Mouse (Mus musculus): ENCODE results near the gene Iqcd. TPM values are rescaled to one million over a fixed set of nuclear protein-coding genes. Genes with fewer than 3 reads are reported as not detected.
A peak's percentile ranks its signal among the peaks of the same experiment; 100 is the strongest.

Iqcd gene
- total RNA-seq, 2 experiments from 2014 or later, result 1.00 to 1.2 TPM

DNA sequence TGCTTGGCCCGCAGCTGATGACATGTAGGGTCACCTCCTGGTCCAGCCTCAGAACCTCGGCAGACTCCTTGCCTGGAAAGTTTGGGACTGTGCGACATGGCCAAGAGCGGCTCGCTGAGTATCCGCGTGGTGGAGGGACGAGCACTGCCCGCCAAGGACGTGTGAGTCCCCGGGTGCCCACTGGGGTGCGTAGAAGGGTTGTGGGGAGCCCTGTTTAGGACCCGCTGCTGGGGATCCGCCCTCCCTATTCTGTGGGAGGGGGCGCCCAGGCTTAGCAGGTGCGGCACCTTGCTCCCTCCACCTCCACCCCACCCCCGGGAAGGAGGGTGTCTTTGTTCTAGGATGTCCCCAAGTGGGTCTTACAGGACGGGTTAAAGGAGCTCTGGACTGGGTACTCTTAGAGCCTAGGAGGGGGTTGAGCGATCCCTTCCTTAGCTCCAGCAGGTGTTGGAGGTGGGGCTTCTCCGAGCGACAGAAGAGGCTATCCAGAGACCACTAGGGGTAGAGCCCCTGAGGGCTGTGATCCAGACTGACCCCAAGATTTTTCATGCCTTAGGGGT, 60.6 kb downstream of the Iqcd start:
- no peak; the same call in 1 of the 2 replicates for TF ChIP-seq CTCF (conservative IDR thresholded peaks at IDR 0.05)
- H3K27ac ChIP-seq, result peak overlapping the region; percentile 86
- peak in 1 of 2 experiments; percentile 41 for DNase-seq (ENCODE audit: low spot score in 2 of 2)
- H3K4me3 ChIP-seq, result peak overlapping the region; percentile 71

DNA sequence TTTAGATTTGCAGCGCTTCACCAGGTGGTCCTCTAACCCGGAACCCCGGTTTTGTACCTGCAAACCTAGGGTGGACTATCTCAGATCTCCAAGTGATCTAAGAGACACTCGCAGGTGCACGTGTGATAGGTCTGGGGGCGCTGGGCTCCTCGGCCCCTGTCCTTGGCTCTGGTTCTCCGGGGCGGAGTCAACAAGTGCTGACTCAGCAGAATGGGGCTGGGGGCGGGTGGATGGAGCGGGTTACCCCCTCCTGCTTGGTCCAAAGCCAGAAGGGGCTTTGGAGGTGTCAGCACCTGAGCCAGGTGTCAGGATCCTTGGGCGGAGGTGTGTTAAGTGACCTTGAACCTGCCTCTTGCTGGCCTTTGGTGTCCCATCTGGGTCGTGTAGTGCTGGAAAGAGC, 61.1 kb downstream of the Iqcd start:
- Histone ChIP-seq H3K27ac (peak overlapping the region; percentile 86), H3K4me3 (peak overlapping the region; percentile 71)
- DNase-seq (ENCODE audit: low spot score in 2 of 2), result no peak
- TF ChIP-seq CTCF (conservative IDR thresholded peaks at IDR 0.05), result no peak

DNA sequence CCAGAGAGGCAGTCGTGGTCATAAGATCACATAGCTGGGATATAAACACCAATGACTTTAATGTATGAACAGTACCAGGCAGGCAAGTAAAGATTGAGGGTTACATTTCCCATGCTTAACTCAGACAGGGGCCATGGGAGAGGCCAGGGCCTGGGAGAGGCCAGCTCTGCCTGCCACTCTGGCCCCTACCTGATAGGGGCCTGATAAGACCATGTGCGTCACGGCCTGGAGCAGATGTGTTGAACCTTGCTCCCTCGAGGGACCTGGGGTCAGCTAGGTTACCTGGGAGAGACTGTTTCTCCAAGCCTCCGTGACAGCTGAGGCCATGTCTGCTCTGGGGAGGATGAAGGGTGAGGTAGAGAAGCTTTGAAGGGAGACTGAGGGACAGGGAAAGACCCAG, 62.4 kb downstream of the Iqcd start:
- DNase-seq (ENCODE audit: low spot score in 2 of 2), result no peak
- H3K27ac ChIP-seq, result peak overlapping the region; percentile 86
- no peak for TF ChIP-seq CTCF (conservative IDR thresholded peaks at IDR 0.05)
- peak overlapping the region; percentile 71 for H3K4me3 ChIP-seq

DNA sequence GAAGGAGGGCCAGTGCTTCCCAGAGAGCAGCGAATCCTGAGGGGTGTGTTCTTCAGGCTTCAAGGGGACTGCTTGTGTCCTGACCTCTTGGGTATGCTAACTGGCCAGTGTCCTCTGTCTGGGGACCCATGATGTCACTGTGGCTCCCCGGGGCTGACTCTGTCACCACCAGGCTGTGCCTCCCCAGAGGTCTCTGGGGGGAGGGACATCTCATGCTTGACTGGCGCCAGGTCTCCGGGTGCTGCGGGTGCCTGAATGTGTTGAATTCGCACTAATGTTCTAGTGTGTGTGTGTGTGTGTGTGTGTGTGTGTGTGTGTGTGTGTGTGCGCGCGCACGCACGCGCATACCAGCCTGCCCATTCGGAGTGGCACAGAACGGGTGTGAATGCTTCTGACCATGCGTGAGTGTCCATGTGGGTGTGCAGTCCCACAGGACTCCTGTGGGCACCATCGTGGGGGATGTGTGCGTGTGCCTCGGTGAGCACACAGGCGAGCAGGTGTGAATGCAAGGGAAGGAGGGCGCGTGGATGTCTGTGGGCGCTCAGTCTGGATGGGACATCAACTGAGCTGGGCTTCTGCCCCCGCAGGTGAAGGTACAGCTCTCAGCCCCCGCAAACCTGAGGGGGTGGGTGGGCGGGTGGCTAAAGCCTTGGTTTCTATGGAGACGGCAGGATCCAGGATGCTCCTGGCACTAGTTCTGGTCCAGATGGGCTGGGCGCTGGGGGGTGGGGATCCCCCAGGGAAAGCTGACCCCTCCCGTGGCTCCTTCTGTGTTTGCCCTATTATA, 64.3 kb downstream of the Iqcd start:
- Histone ChIP-seq H3K4me3 (peak overlapping the region; percentile 30), H3K27ac (peak overlapping the region; percentile 87)
- no peak for DNase-seq (ENCODE audit: low spot score in 2 of 2)
- TF ChIP-seq CTCF (conservative IDR thresholded peaks at IDR 0.05), result no peak

DNA sequence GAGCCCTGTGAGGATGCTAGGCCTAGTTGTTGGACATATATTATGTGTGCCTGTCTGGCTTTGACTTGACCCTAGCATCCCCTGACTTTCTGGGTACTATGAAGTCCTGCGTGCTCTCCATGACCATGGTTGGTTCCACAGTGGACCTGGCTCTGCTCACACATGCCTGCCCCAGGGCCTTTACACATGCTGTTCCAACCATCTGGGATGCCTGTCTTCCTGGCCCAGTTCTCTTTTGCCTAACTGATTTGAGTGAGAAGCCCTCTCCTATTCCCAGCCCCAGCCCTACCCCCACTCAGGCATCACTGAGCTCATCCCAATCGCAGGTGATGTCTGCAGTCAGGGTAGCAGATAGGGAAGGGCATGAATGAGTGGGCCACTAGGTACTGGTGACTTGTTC, 65.1 kb downstream of the Iqcd start:
- Histone ChIP-seq H3K4me3 (peak overlapping the region; percentile 30), H3K27ac (peak overlapping the region; percentile 87)
- no peak for DNase-seq (ENCODE audit: low spot score in 2 of 2)
- TF ChIP-seq CTCF (conservative IDR thresholded peaks at IDR 0.05), result no peak

DNA sequence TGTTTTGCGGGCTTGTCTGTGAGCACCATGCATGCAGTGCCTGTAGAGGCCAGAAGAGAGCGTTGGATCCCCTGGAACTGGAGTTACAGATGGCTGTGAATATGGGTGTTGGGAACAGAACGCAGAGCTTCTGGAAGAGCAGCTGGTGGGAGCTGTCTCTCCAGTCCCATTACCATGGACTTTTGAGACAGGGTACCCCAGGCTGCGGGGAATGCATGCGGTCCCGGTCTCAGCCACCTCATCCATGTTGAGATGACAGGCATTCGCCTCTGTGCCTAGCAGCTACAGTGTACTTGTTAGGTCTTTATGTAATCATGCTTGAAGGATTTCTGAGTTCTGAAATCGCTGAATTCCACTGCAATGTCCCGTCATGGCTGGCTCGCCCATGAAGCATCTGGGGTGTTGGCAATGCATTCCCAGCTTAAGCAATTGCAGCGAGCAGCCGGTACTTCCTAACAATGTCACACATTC, 67.5 kb downstream of the Iqcd start:
- H3K27ac ChIP-seq, result peak overlapping the region; percentile 81
- DNase-seq (ENCODE audit: low spot score in 2 of 2), result peak; percentile 73 to 80
- no peak overlapping the region for H3K4me3 ChIP-seq
- peak; percentile 76 for TF ChIP-seq CTCF (conservative IDR thresholded peaks at IDR 0.05)

Other genes with a start within 250 kb of the Iqcd start
- gene Lhx5, start 157.3 kb upstream of the Iqcd start, total RNA-seq (2021), result under 1 TPM in 1 of 2 experiments, not detected in 1; 0.36 TPM
- 1 to 10 TPM; 7.9 to 8.5 TPM for gene Sdsl, start 116.2 kb upstream of the Iqcd start, total RNA-seq (2021)
- gene Sds, start 112.5 kb upstream of the Iqcd start, total RNA-seq (2021), result under 1 TPM in 1 of 2 experiments, not detected in 1; 0.31 TPM
- gene Plbd2, start 85.4 kb upstream of the Iqcd start, total RNA-seq (2021), result 10 to 100 TPM; 62.6 to 66.0 TPM
- 10 to 100 TPM in 1 of 2 experiments, 1 to 10 TPM in 1; 8.7 to 12.1 TPM for gene Slc8b1, start 77.8 kb upstream of the Iqcd start, total RNA-seq (2021)
- gene Tpcn1, start 343 bp upstream of the Iqcd start, total RNA-seq (2021), result 10 to 100 TPM; 34.8 to 40.8 TPM
- gene Rita1, start 23.6 kb downstream of the Iqcd start, total RNA-seq (2021), result 10 to 100 TPM; 23.7 to 28.0 TPM
- 10 to 100 TPM; 36.8 to 37.2 TPM for gene Ddx54, start 23.7 kb downstream of the Iqcd start, total RNA-seq (2021)
- gene Cfap73, start 45.2 kb downstream of the Iqcd start, total RNA-seq (2021), result under 1 TPM in 1 of 2 experiments, not detected in 1; 0.39 TPM
- 10 to 100 TPM; 91.9 to 96.6 TPM for gene Rasal1, start 59.8 kb downstream of the Iqcd start, total RNA-seq (2021)
- gene Dtx1, start 122.9 kb downstream of the Iqcd start, total RNA-seq (2021), result 10 to 100 TPM; 70.9 to 73.9 TPM
- gene Oas2, start 160.8 kb downstream of the Iqcd start, total RNA-seq (2021), result not detected
- not detected for gene Oas3, start 188.6 kb downstream of the Iqcd start, total RNA-seq (2021)
- gene Oas1e, start 206.5 kb downstream of the Iqcd start, total RNA-seq (2021), result not detected
- gene Oas1c, start 223.5 kb downstream of the Iqcd start, total RNA-seq (2021), result 1 to 10 TPM in 1 of 2 experiments, under 1 TPM in 1; 0.26 to 1.4 TPM